Mouse (Mus musculus) megakaryocyte, embryonic 14.5 days (primary cell): ENCODE data around the gene Lrrc4b.

Source experiments
- FLI1 ChIP-seq: IDR thresholded peaks from 2 replicates; pipeline ENCODE4 v1.6.1; 2012; ENCODE audit warnings: low read length, inconsistent platforms, mixed read lengths
- GATA1 ChIP-seq: IDR thresholded peaks from 3 replicates; pipeline ENCODE4 v1.6.1; 2012; ENCODE audit warnings: mixed read lengths, low read length, inconsistent platforms, borderline replicate concordance

DNA sequence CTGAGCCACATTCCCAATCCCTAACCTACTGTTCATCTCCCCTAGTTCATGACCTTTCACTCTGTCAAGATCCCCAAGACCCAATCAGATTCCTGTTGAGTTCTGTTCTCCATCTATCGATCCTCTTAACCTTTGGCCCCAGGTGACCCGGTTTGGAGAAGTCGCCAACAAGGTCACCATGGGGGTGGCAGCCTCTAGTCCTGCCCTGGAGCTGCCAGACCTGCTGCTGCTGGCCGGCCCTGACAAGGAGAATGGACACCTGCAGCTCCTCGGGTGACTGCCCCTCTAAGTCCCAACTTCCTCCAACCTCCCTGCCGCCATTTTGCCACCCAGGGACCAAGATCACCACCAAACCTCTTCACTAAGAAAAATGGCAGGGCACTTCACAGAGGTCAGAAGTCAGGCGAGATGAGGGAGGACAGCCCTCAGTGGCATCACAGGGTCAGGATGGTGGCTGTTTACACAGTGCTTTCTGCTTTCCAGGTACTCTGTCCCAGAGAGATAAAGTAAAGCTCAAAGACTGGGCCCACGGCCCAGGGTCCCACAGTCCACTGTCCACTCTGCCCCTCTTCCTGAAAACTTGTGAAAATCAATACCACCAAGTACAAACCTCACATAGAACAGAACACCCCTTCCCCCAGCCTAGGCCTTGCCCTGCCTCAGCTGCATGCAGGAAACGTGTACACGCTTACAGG, 68.7 kb downstream of the Lrrc4b start:
- TF ChIP-seq GATA1: no peak
- TF ChIP-seq FLI1: no peak
